Mouse (Mus musculus) liver, embryonic 14.5 days (tissue): ENCODE results near the gene Nfe2l1.

Experiments used
- CTCF ChIP-seq: IDR thresholded peaks from 2 replicates; pipeline ENCODE4 v1.5.1; 2016; ENCODE audit warnings: antibody characterized with exemption, low read depth, control low read depth
- EP300 ChIP-seq: IDR thresholded peaks from 2 replicates; pipeline ENCODE4 v1.6.1; 2016; ENCODE audit warnings: antibody characterized with exemption, low read depth

DNA sequence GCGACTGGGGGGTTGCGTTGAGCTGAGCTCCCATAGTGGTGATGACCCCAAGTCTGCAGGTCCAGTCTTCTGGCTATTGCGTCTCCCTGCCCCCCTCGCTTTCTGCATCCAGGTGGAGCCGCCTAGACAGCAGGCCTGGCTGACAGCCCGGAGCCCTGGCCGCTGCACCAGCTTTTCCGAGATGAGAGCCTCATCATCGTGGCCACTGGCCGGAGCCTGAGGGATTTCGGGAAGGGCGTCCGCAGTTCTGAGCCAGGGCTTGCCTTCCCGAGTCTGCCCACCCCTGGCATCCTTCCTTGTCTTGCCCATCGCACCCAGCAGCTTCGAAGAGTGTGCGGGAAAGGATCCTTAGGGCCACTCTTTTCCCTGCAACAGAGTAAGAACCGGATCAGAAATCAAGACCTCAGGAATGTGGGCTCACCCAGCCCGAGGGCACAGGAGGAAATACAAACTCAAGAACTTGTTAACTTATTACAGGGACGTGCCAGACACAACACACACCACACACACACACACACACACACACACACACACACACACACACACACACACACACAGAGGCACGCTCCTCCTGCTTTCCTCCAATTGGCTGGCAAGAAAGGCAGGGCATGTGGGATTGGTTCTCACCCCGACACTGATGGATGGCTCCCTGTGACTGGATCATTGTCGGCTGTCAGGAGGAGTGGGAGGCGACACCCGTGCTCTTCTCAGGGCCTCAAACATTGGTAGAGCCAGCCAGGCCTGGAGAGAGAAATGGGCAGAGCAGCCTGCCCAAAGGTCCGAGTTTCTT lies 33.6 kb upstream of the Nfe2l1 start:
- TF ChIP-seq CTCF (no peak), EP300 (no peak)
